Mouse (Mus musculus) bone marrow, adult 2 months (tissue): ENCODE data around the gene Ptp4a2. TPM values are rescaled to one million over a fixed set of nuclear protein-coding genes. Genes with fewer than 3 reads are reported as not detected.
A peak's percentile ranks its signal among the peaks of the same experiment; 100 is the strongest.

ENCODE experiments used
- H3K27ac ChIP-seq: fragments of 200-500 bp; 2 replicates; pipeline ENCODE4 v1.5.1; 2012; ENCODE audit warnings: low read depth, mild to moderate bottlenecking, control low read depth, inconsistent platforms, low read length; ENCODE audit not compliant: control insufficient read depth, poor library complexity, insufficient read depth
- H3K4me1 ChIP-seq: fragments of 200-500 bp; 2 replicates; pipeline ENCODE4 v1.6.1; 2011; ENCODE audit warnings: low read length; ENCODE audit not compliant: control insufficient read depth, insufficient read depth
- H3K4me3 ChIP-seq: fragments of 200-500 bp; replicated peaks from 2 replicates; pipeline ENCODE3; 2011; ENCODE audit warnings: mild to moderate bottlenecking, low read depth, low read length, control low read depth; ENCODE audit not compliant: control insufficient read depth
- CTCF ChIP-seq: fragments of 200-500 bp; IDR thresholded peaks from 2 replicates; pipeline ENCODE4 v1.5.1; 2011; ENCODE audit warnings: low read length, control low read depth; ENCODE audit not compliant: control insufficient read depth, insufficient read depth
- POLR2A ChIP-seq: fragments of 200-500 bp; IDR thresholded peaks from 2 replicates; pipeline ENCODE4 v1.6.1; 2011; ENCODE audit warnings: low read depth, mild to moderate bottlenecking, control low read depth, low read length, borderline replicate concordance; ENCODE audit not compliant: control insufficient read depth
- WGBS: fragments of 180-500 bp; shearing (Covaris S2); methylation state at CpG from one replicate; pipeline ENCODE4 v1.1.7; 2018; 5-methylcytosine and 5-hydroxymethylcytosine counted together
- polyA plus RNA-seq: library from polyadenylated mRNA; stranded (reverse); fragments of >200 nt; gene quantifications from 2 replicates; pipeline ENCODE4 v1.2.4, GENCODE M21; 2011; ENCODE audit warnings: low replicate concordance; ENCODE audit not compliant: missing spikeins, insufficient read depth, insufficient read length

Ptp4a2 gene
- polyA plus RNA-seq, 1 experiment = 92.1 TPM

- TF ChIP-seq POLR2A = no peak; the same call in 1 of the 2 replicates
- TF ChIP-seq CTCF = no peak
- H3K4me3 ChIP-seq = no peak overlapping the region
- H3K4me1 ChIP-seq = peaks cover 1% of the 10 kb centered on the region; the same call in 1 of the 2 replicates
- no peak overlapping the region for H3K27ac ChIP-seq
- WGBS = 16% methylated on average over 21 of the region's 21 CpGs
Observed at GRCm38 (mm10) chr4:129771672-129772521, 39.1 kb upstream of the Ptp4a2 start.

- peak overlapping the region; percentile 21 for H3K27ac ChIP-seq
- WGBS = 9% methylated on average over 4 of the region's 4 CpGs
- H3K4me3 ChIP-seq = no peak overlapping the region
- H3K4me1 ChIP-seq = peaks cover 5% of the 10 kb centered on the region
- no peak for TF ChIP-seq POLR2A
- no peak for TF ChIP-seq CTCF
Observed at GRCm38 (mm10) chr4:129781881-129782675, 28.9 kb upstream of the Ptp4a2 start.

- WGBS = 16% methylated on average over 3 of the region's 3 CpGs
- H3K4me1 ChIP-seq = peaks cover 5% of the 10 kb centered on the region
- H3K27ac ChIP-seq = peak overlapping the region; percentile 21
- TF ChIP-seq CTCF = no peak
- TF ChIP-seq POLR2A = no peak
- H3K4me3 ChIP-seq = no peak overlapping the region
Observed at GRCm38 (mm10) chr4:129782857-129783331, 28.1 kb upstream of the Ptp4a2 start.

GRCm38 (mm10) chr4:129783506-129783905 lies 27.5 kb upstream of the Ptp4a2 start:
- Histone ChIP-seq H3K4me3 (no peak overlapping the region), H3K4me1 (peaks cover 5% of the 10 kb centered on the region), H3K27ac (no peak overlapping the region)
- TF ChIP-seq CTCF (no peak), POLR2A (no peak)
- 79% methylated on average over 5 of the region's 5 CpGs for WGBS

- no peak overlapping the region for H3K4me3 ChIP-seq
- WGBS = 1% methylated on average over 4 of the region's 4 CpGs
- TF ChIP-seq CTCF (peak; percentile 57), POLR2A (no peak)
- no peak overlapping the region for H3K27ac ChIP-seq
- H3K4me1 ChIP-seq = peaks cover 5% of the 10 kb centered on the region
Observed at GRCm38 (mm10) chr4:129785178-129785577, 25.8 kb upstream of the Ptp4a2 start.

- 12% methylated on average over 8 of the region's 8 CpGs for WGBS
- H3K4me3 ChIP-seq = no peak overlapping the region
- no peak for TF ChIP-seq CTCF
- TF ChIP-seq POLR2A = no peak
- H3K27ac ChIP-seq = peak overlapping the region; percentile 74
- peaks cover under 1% of the 10 kb centered on the region for H3K4me1 ChIP-seq
Observed at GRCm38 (mm10) chr4:129788693-129789092, 22.3 kb upstream of the Ptp4a2 start.

- WGBS = 55% methylated on average over 2 of the region's 2 CpGs
- TF ChIP-seq POLR2A = no peak
- TF ChIP-seq CTCF = no peak
- no peak overlapping the region for H3K4me3 ChIP-seq
- H3K4me1 ChIP-seq = peaks cover 5% of the 10 kb centered on the region
- no peak overlapping the region; the same call in 1 of the 2 replicates for H3K27ac ChIP-seq
Observed at GRCm38 (mm10) chr4:129789635-129790034, 21.4 kb upstream of the Ptp4a2 start.

GRCm38 (mm10) chr4:129790475-129790874 lies 20.5 kb upstream of the Ptp4a2 start:
- no peak overlapping the region for H3K27ac ChIP-seq
- WGBS = 31% methylated on average over 3 of the region's 3 CpGs
- H3K4me1 ChIP-seq = peaks cover 8% of the 10 kb centered on the region
- no peak overlapping the region for H3K4me3 ChIP-seq
- TF ChIP-seq POLR2A (no peak), CTCF (no peak)
